Mouse (Mus musculus): Measurements from ENCODE around the gene Cdx4. TPM values are rescaled to one million over a fixed set of nuclear protein-coding genes. Genes with fewer than 3 reads are reported as not detected.

Gene Cdx4
- polyA plus RNA-seq, 1 experiment from 2014 or later, result not detected

- DNase-seq (ENCODE audit: low spot score), result no peak
Measured at GRCm38 (mm10) chrX:103341369-103342113, 20.3 kb downstream of the Cdx4 start.

GRCm38 (mm10) chrX:103355784-103356183 lies 34.6 kb downstream of the Cdx4 start:
- DNase-seq (ENCODE audit: low spot score), result no peak
- no peaks in the 10 kb centered on the region for H3K36me3 ChIP-seq
- H3K27ac ChIP-seq, result no peak overlapping the region
- WGBS, result 45% methylated on average over 5 of the region's 5 CpGs
- peaks cover 90% of the 10 kb centered on the region for H3K27me3 ChIP-seq (ENCODE audit: insufficient read depth, poor library complexity, severe bottlenecking)
- H3K4me1 ChIP-seq (replicated peaks), result no peaks in the 10 kb centered on the region; the same call in 1 of the 2 replicates
- H3K4me3 ChIP-seq, result peak overlapping the region; percentile 64
- no peaks in the 10 kb centered on the region for H3K9me3 ChIP-seq

More at GRCm38 (mm10) chrX:103341369-103342113, 20.3 kb downstream of the Cdx4 start:
- no peak overlapping the region for H3K4me3 ChIP-seq
- H3K9me3 ChIP-seq, result no peaks in the 10 kb centered on the region
- 66% methylated on average over 3 of the region's 3 CpGs for WGBS
- H3K27ac ChIP-seq, result no peak overlapping the region
- peaks cover 56% of the 10 kb centered on the region for H3K27me3 ChIP-seq (ENCODE audit: insufficient read depth, poor library complexity, severe bottlenecking)
- no peaks in the 10 kb centered on the region for H3K36me3 ChIP-seq
- H3K4me1 ChIP-seq (replicated peaks), result no peaks in the 10 kb centered on the region

- Histone ChIP-seq H3K27ac (peak within 1 kb of the TSS; percentile 89), H3K4me1 (replicated peaks) (no peaks in the 10 kb centered on the region; the same call in 1 of the 2 replicates), H3K27me3 (ENCODE audit: insufficient read depth, poor library complexity, severe bottlenecking) (peaks cover 90% of the 10 kb centered on the region), H3K36me3 (no peaks in the 10 kb centered on the region), H3K9me3 (no peaks in the 10 kb centered on the region), H3K4me3 (peak within 1 kb of the TSS; percentile 64)
- DNase-seq (ENCODE audit: low spot score), result peak; percentile 85
- 16% methylated on average over 34 of the region's 34 CpGs for WGBS
Measured at GRCm38 (mm10) chrX:103356287-103356686, 35.1 kb downstream of the Cdx4 start, which contains the start of gene Chic1. TSS of gene Chic1 (plus strand) at chrX:103356476.

DNA sequence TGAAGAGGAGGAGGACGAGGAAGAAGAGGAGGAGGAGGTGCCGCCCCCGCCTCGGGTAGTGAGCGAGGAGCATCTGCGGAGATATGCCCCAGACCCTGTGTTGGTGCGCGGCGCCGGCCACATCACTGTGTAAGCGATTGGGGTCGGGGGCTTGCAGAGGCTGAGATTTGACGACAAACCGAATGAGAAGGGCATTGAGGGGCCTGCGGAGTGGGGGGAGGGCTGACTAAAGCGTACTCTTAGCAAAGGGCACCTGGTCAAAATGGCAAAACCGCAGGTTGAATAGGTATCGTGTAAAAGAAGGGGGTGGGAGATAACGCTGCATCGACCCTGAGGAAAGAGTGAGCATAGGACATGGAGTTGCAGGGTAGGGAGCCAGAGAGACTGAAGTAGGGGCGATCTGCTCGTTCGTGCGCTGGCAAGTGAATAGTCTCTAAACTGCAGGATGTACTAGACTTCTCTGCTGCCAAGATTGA lies 35.6 kb downstream of the Cdx4 start:
- H3K27me3 ChIP-seq (ENCODE audit: insufficient read depth, poor library complexity, severe bottlenecking), result peaks cover 90% of the 10 kb centered on the region
- peak overlapping the region; percentile 89 for H3K27ac ChIP-seq
- H3K4me1 ChIP-seq (replicated peaks), result no peaks in the 10 kb centered on the region; the same call in 1 of the 2 replicates
- 13% methylated on average over 24 of the region's 24 CpGs for WGBS
- no peak for DNase-seq (ENCODE audit: low spot score)
- H3K36me3 ChIP-seq, result no peaks in the 10 kb centered on the region
- H3K9me3 ChIP-seq, result no peaks in the 10 kb centered on the region
- peak overlapping the region; percentile 64 for H3K4me3 ChIP-seq

GRCm38 (mm10) chrX:103366201-103366600 lies 45.0 kb downstream of the Cdx4 start:
- no peaks in the 10 kb centered on the region for H3K4me1 ChIP-seq (replicated peaks)
- peaks cover 80% of the 10 kb centered on the region for H3K27me3 ChIP-seq (ENCODE audit: insufficient read depth, poor library complexity, severe bottlenecking)
- no peaks in the 10 kb centered on the region for H3K36me3 ChIP-seq
- no peak overlapping the region for H3K4me3 ChIP-seq
- H3K27ac ChIP-seq, result no peak overlapping the region
- no peak for DNase-seq (ENCODE audit: low spot score)
- no peaks in the 10 kb centered on the region for H3K9me3 ChIP-seq
- 66% methylated on average over 5 of the region's 5 CpGs for WGBS

DNA sequence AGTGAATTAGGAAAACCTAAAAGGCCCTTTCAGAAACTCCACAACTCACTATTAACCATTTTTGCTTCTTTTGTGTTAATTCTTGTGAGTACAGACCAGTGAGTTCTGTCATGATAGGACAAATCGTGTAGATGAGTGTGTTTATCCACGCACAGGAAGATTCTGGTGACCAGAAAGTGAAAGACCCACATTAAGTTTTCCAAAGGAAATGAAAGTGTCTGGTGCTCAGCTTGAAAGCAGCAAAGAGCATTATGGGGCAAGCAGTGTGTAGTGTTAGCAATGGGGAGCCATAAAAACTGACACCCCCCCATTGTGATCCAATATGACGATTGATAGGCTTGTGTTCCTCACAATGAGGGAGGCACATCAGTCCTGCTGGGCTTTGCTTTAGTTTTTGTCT lies 47.5 kb downstream of the Cdx4 start:
- WGBS, result 56% methylated on average over 3 of the region's 3 CpGs
- no peaks in the 10 kb centered on the region for H3K36me3 ChIP-seq
- no peaks in the 10 kb centered on the region for H3K4me1 ChIP-seq (replicated peaks)
- H3K27ac ChIP-seq, result no peak overlapping the region
- no peak overlapping the region for H3K4me3 ChIP-seq
- no peaks in the 10 kb centered on the region for H3K9me3 ChIP-seq
- peaks cover 71% of the 10 kb centered on the region for H3K27me3 ChIP-seq (ENCODE audit: insufficient read depth, poor library complexity, severe bottlenecking)
- no peak for DNase-seq (ENCODE audit: low spot score)

DNA sequence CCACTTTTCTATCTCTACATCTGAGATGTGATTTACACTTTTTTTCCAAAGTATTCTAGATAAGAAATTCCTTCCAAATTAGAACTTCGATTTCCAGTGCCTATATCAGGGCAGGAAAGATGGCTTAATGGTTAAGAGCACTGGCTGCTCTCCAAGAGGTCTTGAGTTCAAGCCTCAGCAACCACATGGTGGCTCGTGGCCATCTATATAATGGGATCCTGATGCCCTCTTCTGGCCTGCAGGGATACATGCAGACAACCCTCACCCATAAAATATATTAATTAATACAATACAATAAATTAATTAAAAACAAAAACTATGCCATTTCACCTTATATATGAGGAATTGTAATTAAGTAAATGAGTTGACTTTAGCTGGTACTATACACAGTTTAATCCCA lies 50.0 kb downstream of the Cdx4 start:
- Histone ChIP-seq H3K9me3 (no peaks in the 10 kb centered on the region), H3K4me1 (replicated peaks) (no peaks in the 10 kb centered on the region), H3K27ac (no peak overlapping the region), H3K36me3 (no peaks in the 10 kb centered on the region), H3K4me3 (no peak overlapping the region), H3K27me3 (ENCODE audit: insufficient read depth, poor library complexity, severe bottlenecking) (peaks cover 73% of the 10 kb centered on the region)
- no peak for DNase-seq (ENCODE audit: low spot score)
- 78% methylated on average over 2 of the region's 2 CpGs for WGBS

DNA sequence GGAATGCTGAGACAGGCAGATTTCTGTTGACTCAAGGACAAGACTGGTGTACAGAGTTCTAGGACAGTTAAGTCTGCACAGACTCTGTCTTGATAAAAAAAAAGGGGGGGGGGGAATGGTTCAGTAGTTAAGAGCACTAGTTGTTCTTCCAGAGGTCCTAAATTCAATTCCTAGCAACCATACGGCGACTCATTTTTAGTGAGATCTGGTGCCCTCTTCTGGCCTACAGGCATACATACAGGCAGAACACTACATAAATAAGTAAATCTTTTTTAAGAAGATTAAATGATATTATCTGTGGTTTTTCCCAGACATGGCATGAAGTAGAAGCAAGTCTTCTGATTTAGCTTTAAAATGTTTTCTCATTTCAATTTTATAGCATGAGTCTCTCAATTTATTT lies 50.4 kb downstream of the Cdx4 start:
- Histone ChIP-seq H3K27me3 (ENCODE audit: insufficient read depth, poor library complexity, severe bottlenecking) (peaks cover 75% of the 10 kb centered on the region), H3K9me3 (no peaks in the 10 kb centered on the region), H3K4me1 (replicated peaks) (no peaks in the 10 kb centered on the region), H3K36me3 (no peaks in the 10 kb centered on the region), H3K4me3 (no peak overlapping the region), H3K27ac (no peak overlapping the region)
- 48% methylated on average over 2 of the region's 2 CpGs for WGBS
- DNase-seq (ENCODE audit: low spot score), result no peak

DNA sequence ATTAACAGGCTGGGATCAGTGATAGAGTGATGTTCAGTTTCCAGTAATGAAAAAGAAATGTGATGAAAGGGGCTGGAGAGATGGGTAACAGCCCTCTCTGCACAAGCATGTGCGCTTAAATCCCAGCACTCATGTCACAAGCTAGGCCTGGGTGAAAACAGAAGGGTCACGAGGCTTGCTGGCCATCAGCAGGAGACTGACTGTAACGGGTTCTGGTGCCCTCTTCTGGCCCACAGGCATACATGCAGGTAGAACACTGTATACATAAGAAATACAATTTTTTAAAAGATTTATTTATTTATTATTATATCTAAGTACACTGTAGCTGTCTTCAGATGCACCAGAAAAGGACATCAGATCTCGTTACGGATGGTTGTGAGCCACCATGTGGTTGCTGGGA lies 53.1 kb downstream of the Cdx4 start:
- 70% methylated on average over 5 of the region's 5 CpGs for WGBS
- DNase-seq (ENCODE audit: low spot score), result no peak
- Histone ChIP-seq H3K4me1 (replicated peaks) (no peaks in the 10 kb centered on the region), H3K36me3 (no peaks in the 10 kb centered on the region), H3K4me3 (no peak overlapping the region), H3K9me3 (no peaks in the 10 kb centered on the region), H3K27ac (no peak overlapping the region), H3K27me3 (ENCODE audit: insufficient read depth, poor library complexity, severe bottlenecking) (peaks cover 69% of the 10 kb centered on the region)

Other genes with a start within 250 kb of the Cdx4 start
- 7.2 and 16.4 TPM in 2 replicates for gene Nap1l2, start 134.8 kb upstream of the Cdx4 start, polyA plus RNA-seq (2016; fragmentation: Nextera tagmentation; extraction: Ambion mirVana)
- 4.4 and 5.5 TPM in 2 replicates for gene Chic1, start 35.1 kb downstream of the Cdx4 start, polyA plus RNA-seq (2016; fragmentation: Nextera tagmentation; extraction: Ambion mirVana)
- 0.21 TPM in 1 of 2 replicates, not detected in the other for gene Tsx, start 93.1 kb downstream of the Cdx4 start, polyA plus RNA-seq (2016; fragmentation: Nextera tagmentation; extraction: Ambion mirVana)
- gene Gm26992, start 100.6 kb downstream of the Cdx4 start, polyA plus RNA-seq (2016; fragmentation: Nextera tagmentation; extraction: Ambion mirVana), result not detected in 2 replicates